Mouse (Mus musculus): ENCODE results near the gene Nr1d1. TPM values are rescaled to one million over a fixed set of nuclear protein-coding genes. Genes with fewer than 3 reads are reported as not detected.
A peak's percentile ranks its signal among the peaks of the same experiment; 100 is the strongest.

Nr1d1 gene
- polyA plus RNA-seq, 1 experiment from 2014 or later = 5.6 TPM

DNA sequence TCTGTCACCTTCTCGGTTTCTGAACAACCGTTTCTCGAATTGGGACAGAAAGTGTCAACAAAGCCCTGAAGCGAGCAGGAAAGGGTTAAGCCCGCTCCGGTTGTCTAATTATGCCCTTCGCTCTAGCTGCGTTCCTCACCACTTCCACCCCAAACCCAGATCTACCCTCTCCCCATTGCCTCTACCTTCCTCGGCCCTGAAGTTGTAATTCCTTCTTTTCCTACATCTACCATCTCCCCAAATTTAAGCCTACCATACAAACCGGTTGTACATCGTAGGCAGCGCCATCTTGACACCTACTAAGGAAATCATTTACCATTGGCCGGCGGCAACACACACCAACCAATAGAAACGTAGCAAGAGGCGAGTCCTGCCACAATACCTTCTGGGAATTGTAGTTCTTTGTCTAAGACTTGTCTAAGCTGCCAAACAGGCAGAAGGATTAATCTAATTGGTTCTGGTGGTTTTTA lies 46.0 kb downstream of the Nr1d1 start, which contains the start of gene Med24:
Med24 (minus strand) TSS at position 317 of the 470 bp plus-strand sequence.
- peak; percentile 79 for ATAC-seq (replicated peaks; ENCODE audit: insufficient number of reproducible peaks, low FRiP score, low TSS enrichment)
- Histone ChIP-seq H3K27ac (ENCODE audit: low read depth, low read length) (no peak within 1 kb of the TSS), H3K9ac (ENCODE audit: low read depth, low read length) (peak within 1 kb of the TSS; percentile 74), H3K27me3 (ENCODE audit: control insufficient read depth, insufficient read depth, low read length) (no peaks in the 10 kb centered on the region), H3K4me2 (peak within 1 kb of the TSS; percentile 70), H3K36me3 (ENCODE audit: control insufficient read depth, insufficient read depth, low read length) (no peaks in the 10 kb centered on the region; the same call in none of the 2 replicates), H3K9me3 (replicated peaks; ENCODE audit: control insufficient read depth, low read length) (no peaks in the 10 kb centered on the region), H3K4me1 (ENCODE audit: control insufficient read depth, insufficient read depth, low read length) (0 out of 2 replicates have a peak, but pooled peaks cover 3% of the 10 kb centered on the region), H3K4me3 (ENCODE audit: low read depth, low read length) (peak within 1 kb of the TSS; percentile 52)
- under 1% methylated on average over 16 of the region's 16 CpGs for WGBS (ENCODE audit: insufficient replicate concordance)

DNA sequence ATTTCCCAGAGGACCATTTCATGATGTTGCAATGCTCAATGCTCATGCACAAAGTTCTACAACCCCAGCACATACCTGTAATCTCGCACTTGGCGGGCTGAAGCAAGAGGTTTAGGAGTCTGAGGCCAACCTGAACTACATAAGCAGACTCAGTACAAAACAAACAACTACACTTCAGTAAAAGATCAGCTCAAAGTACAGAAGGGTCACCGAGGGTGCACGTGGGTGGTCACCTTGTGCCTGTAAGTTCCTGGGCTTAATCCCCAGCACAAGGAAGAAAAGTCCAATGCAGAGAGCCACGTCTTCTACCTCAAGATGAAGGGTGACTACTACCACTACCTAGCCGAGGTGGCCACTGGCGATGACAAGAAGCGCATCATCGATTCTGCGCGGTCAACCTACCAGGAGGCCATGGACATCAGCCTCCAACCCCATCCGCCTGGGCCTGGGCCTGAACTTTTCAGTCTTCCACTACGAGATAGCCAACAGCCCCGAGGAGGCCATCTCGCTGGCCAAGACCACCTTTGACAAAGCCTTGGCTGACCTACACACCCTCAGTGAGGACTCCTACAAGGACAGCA lies 49.1 kb downstream of the Nr1d1 start:
- ATAC-seq (replicated peaks; ENCODE audit: insufficient number of reproducible peaks, low FRiP score, low TSS enrichment) = no peak
- Histone ChIP-seq H3K27me3 (ENCODE audit: control insufficient read depth, insufficient read depth, low read length) (no peaks in the 10 kb centered on the region), H3K9me3 (replicated peaks; ENCODE audit: control insufficient read depth, low read length) (no peaks in the 10 kb centered on the region), H3K4me2 (no peak overlapping the region), H3K36me3 (ENCODE audit: control insufficient read depth, insufficient read depth, low read length) (no peaks in the 10 kb centered on the region; the same call in none of the 2 replicates), H3K27ac (ENCODE audit: low read depth, low read length) (no peak overlapping the region), H3K4me3 (ENCODE audit: low read depth, low read length) (no peak overlapping the region), H3K4me1 (ENCODE audit: control insufficient read depth, insufficient read depth, low read length) (peaks cover 14% of the 10 kb centered on the region), H3K9ac (ENCODE audit: low read depth, low read length) (no peak overlapping the region)
- WGBS (ENCODE audit: insufficient replicate concordance) = 91% methylated on average over 15 of the region's 15 CpGs

DNA sequence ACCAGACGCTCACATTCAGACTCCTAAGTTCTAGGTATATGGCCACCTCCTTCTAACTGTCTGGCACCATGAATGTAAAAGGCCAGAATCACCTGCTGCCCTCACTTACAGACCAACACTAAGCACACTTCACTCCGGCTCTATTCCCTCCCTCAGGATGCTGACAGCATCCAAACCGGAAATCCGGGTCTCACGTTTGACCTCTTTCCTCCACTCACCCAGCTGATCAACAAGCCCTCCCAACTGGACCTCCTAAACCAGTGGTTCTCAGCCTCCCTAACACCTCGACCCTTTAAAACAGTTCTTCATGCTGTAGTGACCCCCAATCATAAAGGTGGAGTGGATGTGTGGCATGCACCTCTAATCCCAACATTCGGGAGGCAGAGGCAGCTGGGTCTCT lies 52.0 kb downstream of the Nr1d1 start:
- ATAC-seq (replicated peaks; ENCODE audit: insufficient number of reproducible peaks, low FRiP score, low TSS enrichment) = no peak
- no peak overlapping the region for H3K27ac ChIP-seq (ENCODE audit: low read depth, low read length)
- WGBS (ENCODE audit: insufficient replicate concordance) = 74% methylated on average over 7 of the region's 7 CpGs
- H3K4me3 ChIP-seq (ENCODE audit: low read depth, low read length) = no peak overlapping the region
- H3K36me3 ChIP-seq (ENCODE audit: control insufficient read depth, insufficient read depth, low read length) = peaks cover 4% of the 10 kb centered on the region
- peaks cover 11% of the 10 kb centered on the region for H3K4me1 ChIP-seq (ENCODE audit: control insufficient read depth, insufficient read depth, low read length)
- no peak overlapping the region for H3K4me2 ChIP-seq
- no peaks in the 10 kb centered on the region for H3K27me3 ChIP-seq (ENCODE audit: control insufficient read depth, insufficient read depth, low read length)
- H3K9me3 ChIP-seq (replicated peaks; ENCODE audit: control insufficient read depth, low read length) = no peaks in the 10 kb centered on the region
- no peak overlapping the region for H3K9ac ChIP-seq (ENCODE audit: low read depth, low read length)

DNA sequence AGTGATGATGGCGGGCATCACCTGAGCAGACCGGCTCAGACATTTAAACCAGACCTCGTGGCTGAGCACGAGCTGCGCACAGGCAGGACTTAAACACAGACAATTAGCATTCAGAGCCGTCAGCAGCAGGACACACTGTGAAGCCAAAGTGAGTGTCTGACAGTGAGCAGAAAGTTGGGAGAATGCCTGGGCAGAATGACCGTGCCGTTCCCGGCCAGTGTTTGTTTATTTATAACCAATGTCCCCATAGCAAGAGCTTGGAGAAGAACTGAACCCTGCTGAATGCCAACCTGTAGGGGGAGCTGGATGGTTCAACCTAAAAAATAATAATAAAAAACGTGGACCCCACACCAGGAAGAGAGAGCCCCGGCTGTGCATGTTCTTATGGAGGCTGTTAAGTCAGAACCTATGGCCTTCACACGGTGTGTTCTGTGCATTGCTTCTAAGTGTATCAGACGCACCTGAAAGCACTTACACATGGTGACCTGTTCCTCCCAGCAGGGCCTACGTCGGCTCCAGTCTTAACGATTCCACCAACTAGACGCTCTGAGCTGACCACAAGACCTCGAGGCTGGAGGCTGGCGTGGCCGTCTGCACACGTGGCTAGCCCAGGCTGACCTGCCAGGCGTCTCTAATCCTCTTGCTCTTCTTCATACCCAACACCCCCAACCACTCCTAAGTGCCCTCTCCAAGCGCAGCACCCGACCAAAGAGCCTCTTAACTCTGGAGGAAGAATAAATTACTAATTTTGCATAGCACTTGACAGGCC lies 53.5 kb downstream of the Nr1d1 start:
- Histone ChIP-seq H3K4me3 (ENCODE audit: low read depth, low read length) (no peak overlapping the region), H3K4me1 (ENCODE audit: control insufficient read depth, insufficient read depth, low read length) (peaks cover 11% of the 10 kb centered on the region), H3K36me3 (ENCODE audit: control insufficient read depth, insufficient read depth, low read length) (peaks cover 8% of the 10 kb centered on the region), H3K27ac (ENCODE audit: low read depth, low read length) (peak overlapping the region; percentile 60), H3K4me2 (peak overlapping the region; percentile 27), H3K9me3 (replicated peaks; ENCODE audit: control insufficient read depth, low read length) (no peaks in the 10 kb centered on the region), H3K27me3 (ENCODE audit: control insufficient read depth, insufficient read depth, low read length) (no peaks in the 10 kb centered on the region), H3K9ac (ENCODE audit: low read depth, low read length) (no peak overlapping the region; the same call in 1 of the 2 replicates)
- no peak for ATAC-seq (replicated peaks; ENCODE audit: insufficient number of reproducible peaks, low FRiP score, low TSS enrichment)
- 56% methylated on average over 24 of the region's 24 CpGs for WGBS (ENCODE audit: insufficient replicate concordance)

DNA sequence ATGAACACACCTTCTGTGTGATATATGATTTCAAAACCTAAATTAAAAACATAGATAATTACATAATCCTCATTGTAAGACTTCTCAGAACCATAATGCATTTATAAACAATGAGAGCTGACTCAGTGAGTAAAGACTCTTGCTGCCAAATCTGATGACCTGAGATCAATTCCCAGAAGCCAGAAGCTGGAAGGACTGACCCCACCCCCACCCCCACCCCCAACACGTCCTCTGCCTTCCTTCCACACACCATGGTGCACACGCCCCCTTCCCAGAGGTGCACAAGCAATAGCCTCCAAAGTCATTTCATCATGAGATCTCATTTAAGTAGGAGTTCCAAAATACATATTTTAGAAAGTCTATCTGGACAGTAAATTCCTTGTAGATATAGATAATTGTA lies 54.4 kb downstream of the Nr1d1 start:
- peaks cover 11% of the 10 kb centered on the region for H3K36me3 ChIP-seq (ENCODE audit: control insufficient read depth, insufficient read depth, low read length)
- 71% methylated on average over 2 of the region's 2 CpGs for WGBS (ENCODE audit: insufficient replicate concordance)

More for the DNA sequence above, 54.4 kb downstream of the Nr1d1 start:
- H3K9ac ChIP-seq (ENCODE audit: low read depth, low read length) = no peak overlapping the region
- H3K27me3 ChIP-seq (ENCODE audit: control insufficient read depth, insufficient read depth, low read length) = no peaks in the 10 kb centered on the region
- ATAC-seq (replicated peaks; ENCODE audit: insufficient number of reproducible peaks, low FRiP score, low TSS enrichment) = no peak
- no peak overlapping the region for H3K4me2 ChIP-seq
- no peak overlapping the region for H3K27ac ChIP-seq (ENCODE audit: low read depth, low read length)
- H3K4me1 ChIP-seq (ENCODE audit: control insufficient read depth, insufficient read depth, low read length) = peaks cover 11% of the 10 kb centered on the region
- no peaks in the 10 kb centered on the region for H3K9me3 ChIP-seq (replicated peaks; ENCODE audit: control insufficient read depth, low read length)
- no peak overlapping the region for H3K4me3 ChIP-seq (ENCODE audit: low read depth, low read length)

Other genes starting within 250 kb of the Nr1d1 start
- 0.13 TPM in 1 of 2 replicates, not detected in the other for gene Ikzf3, start 229.3 kb downstream of the Nr1d1 start, polyA plus RNA-seq (2014; fragmentation: Nextera tagmentation; extraction: Ambion mirVana)
- 0.33 and 0.62 TPM in 2 replicates for gene Zpbp2, start 224.2 kb downstream of the Nr1d1 start, polyA plus RNA-seq (2014; fragmentation: Nextera tagmentation; extraction: Ambion mirVana)
- 9.6 and 15.0 TPM in 2 replicates for gene Ormdl3, start 188.0 kb downstream of the Nr1d1 start, polyA plus RNA-seq (2014; fragmentation: Nextera tagmentation; extraction: Ambion mirVana)
- gene Lrrc3c, start 177.0 kb downstream of the Nr1d1 start, polyA plus RNA-seq (2014; fragmentation: Nextera tagmentation; extraction: Ambion mirVana) = not detected in 2 replicates
- gene Gm12355, start 149.7 kb downstream of the Nr1d1 start, polyA plus RNA-seq (2014; fragmentation: Nextera tagmentation; extraction: Ambion mirVana) = 0.34 and 0.44 TPM in 2 replicates
- 0.14 TPM in 1 of 2 replicates, not detected in the other for gene Gsdma3, start 149.0 kb downstream of the Nr1d1 start, polyA plus RNA-seq (2014; fragmentation: Nextera tagmentation; extraction: Ambion mirVana)
- gene Gsdma2, start 128.6 kb downstream of the Nr1d1 start, polyA plus RNA-seq (2014; fragmentation: Nextera tagmentation; extraction: Ambion mirVana) = not detected in 2 replicates
- gene Gsdma, start 111.0 kb downstream of the Nr1d1 start, polyA plus RNA-seq (2014; fragmentation: Nextera tagmentation; extraction: Ambion mirVana) = not detected in 2 replicates
- 122 and 131 TPM in 2 replicates for gene Psmd3, start 92.8 kb downstream of the Nr1d1 start, polyA plus RNA-seq (2014; fragmentation: Nextera tagmentation; extraction: Ambion mirVana)
- gene Csf3, start 74.1 kb downstream of the Nr1d1 start, polyA plus RNA-seq (2014; fragmentation: Nextera tagmentation; extraction: Ambion mirVana) = not detected in 2 replicates
- 31.6 and 42.1 TPM in 2 replicates for gene Med24, start 45.9 kb downstream of the Nr1d1 start, polyA plus RNA-seq (2014; fragmentation: Nextera tagmentation; extraction: Ambion mirVana)
- 32.2 and 35.7 TPM in 2 replicates for gene Thra, start 34.7 kb downstream of the Nr1d1 start, polyA plus RNA-seq (2014; fragmentation: Nextera tagmentation; extraction: Ambion mirVana)
- 15.9 and 17.1 TPM in 2 replicates for gene Msl1, start 20.2 kb upstream of the Nr1d1 start, polyA plus RNA-seq (2014; fragmentation: Nextera tagmentation; extraction: Ambion mirVana)
- gene Casc3, start 29.6 kb upstream of the Nr1d1 start, polyA plus RNA-seq (2014; fragmentation: Nextera tagmentation; extraction: Ambion mirVana) = 22.2 and 28.5 TPM in 2 replicates
- 0.57 and 0.73 TPM in 2 replicates for gene Rapgefl1, start 61.5 kb upstream of the Nr1d1 start, polyA plus RNA-seq (2014; fragmentation: Nextera tagmentation; extraction: Ambion mirVana)
- 3.8 and 4.0 TPM in 2 replicates for gene Wipf2, start 88.3 kb upstream of the Nr1d1 start, polyA plus RNA-seq (2014; fragmentation: Nextera tagmentation; extraction: Ambion mirVana)
- 33.6 and 34.0 TPM in 2 replicates for gene Cdc6, start 132.5 kb upstream of the Nr1d1 start, polyA plus RNA-seq (2014; fragmentation: Nextera tagmentation; extraction: Ambion mirVana)
- 34.9 and 36.6 TPM in 2 replicates for gene Rara, start 152.5 kb upstream of the Nr1d1 start, polyA plus RNA-seq (2014; fragmentation: Nextera tagmentation; extraction: Ambion mirVana)
- 1.3 and 1.5 TPM in 2 replicates for gene Gjd3, start 207.7 kb upstream of the Nr1d1 start, polyA plus RNA-seq (2014; fragmentation: Nextera tagmentation; extraction: Ambion mirVana)
- 220 and 244 TPM in 2 replicates for gene Top2a, start 248.9 kb upstream of the Nr1d1 start, polyA plus RNA-seq (2014; fragmentation: Nextera tagmentation; extraction: Ambion mirVana)